Mouse (Mus musculus) regulatory T cell (primary cell): ENCODE measurements around the gene D930048N14Rik.
"Not testable (repeated sequence)": the region's sequence is repeated elsewhere in the genome, so short reads cannot be mapped to it uniquely, and the experiment has no call there.

Source experiments
- in situ Hi-C: fragments of 300-600 bp; cut with MboI, MseI; formaldehyde crosslinking; loops from one replicate; pipeline ENCODE4 v1.15.1; 2025; ENCODE audit warnings: high pct_unique_total_duplicates

Gene D930048N14Rik

DNA sequence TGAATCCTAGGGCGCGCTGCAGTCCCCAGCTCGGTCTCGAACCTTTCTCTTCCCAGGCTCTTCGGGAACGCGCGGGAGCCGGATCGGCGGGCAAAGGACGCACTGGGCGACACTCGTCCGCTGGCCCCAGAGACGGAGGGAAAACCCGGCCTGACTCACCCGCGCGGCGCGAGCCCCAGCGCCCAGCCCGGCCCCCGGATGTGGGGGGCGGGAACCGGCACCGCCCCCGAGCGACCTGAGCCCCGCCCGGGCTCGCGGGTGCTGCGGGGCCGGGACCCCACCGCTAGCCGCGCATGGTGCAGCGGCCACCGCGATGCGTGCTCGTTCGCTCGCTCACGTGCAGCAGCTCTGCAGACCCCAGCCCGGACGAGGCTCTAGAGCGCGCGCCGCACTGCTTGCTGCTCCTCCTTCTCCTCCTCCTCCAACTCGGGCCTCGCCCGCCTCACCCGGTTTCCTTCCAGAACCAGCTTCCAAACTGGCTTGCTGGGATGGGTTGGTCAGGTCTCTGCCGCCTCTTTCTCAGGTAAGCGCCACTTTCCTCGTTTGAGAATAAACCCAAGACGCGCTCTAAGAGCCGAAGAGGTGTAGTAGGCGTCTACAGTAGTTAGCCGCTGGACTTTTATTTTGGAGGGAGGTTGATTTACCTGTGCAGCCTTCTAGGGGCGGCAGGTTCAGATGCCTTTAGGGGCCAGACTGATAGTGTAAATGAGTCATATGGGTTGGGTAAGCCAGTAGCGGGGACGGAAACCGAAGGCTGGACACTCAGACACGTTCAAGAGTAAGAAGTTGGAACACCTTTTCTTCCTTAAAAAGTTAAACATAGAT is at the start of gene D930048N14Rik, which contains the start of gene N4bp3:
Gene D930048N14Rik, plus strand, starts transcription at position 264 of the 825 bp plus-strand sequence.
Gene N4bp3, minus strand, starts transcription at position 152 of the 825 bp plus-strand sequence.
- in situ Hi-C loops, result no loop called here

DNA sequence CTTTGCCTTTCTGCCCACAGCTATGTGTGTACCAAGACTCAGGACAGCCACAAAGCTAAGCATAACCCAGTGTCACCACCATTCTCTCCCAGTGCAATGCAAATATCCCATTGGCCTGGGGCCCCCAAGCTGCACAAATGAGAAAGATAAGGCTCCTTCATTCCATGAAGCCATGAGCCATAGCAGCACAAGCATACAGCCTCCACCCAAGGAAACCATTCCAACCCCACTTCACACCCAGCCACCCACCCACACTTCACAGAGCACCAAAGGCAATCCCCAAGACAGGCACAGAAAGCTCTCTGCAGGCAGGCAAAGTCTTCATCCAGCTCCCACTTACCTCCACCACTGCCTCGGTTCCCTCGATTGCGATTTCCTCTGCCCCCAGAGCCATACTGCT is 48.5 kb upstream of the D930048N14Rik start:
- in situ Hi-C loops, result no loop called here

DNA sequence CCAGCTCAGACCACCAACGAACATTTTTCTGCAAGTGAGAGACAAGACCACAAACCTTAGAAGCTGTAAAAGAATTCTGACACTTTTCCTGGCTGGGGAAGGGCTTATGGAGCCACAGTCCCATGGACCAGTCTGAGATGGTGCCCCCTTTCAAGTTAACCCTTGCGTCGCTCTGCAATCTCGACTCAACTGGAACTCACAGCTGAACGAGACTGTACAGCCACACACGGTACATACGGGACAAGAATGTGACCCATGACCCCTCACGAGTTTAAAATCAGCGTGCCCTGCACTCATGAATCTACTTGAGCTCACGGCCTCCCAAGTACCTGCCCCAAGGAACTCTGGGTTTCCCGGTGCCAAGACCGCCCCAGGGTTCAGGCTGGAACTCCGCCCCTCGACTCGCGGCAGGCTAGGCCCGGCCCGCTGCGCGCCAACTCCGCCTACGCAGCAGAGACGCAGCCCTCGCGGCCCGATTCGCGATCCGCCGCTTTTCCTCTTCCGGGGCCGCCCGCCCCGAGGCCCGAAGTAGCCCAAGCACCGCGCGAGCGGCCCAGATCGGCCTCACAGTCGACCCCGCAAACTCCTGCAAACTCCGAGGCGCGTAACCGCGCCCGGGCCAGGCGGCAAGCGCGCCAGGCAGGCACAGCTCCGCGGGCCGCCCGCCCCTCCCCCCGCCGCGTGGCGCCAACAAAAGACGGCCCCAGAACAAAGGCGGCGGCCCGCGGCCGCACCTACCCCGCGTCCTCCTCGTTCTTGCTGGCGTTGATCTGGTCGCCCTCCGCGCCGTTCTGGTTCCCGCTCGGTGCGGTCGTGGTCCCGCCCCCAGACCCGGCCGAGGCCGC is 44.9 kb upstream of the D930048N14Rik start:
- in situ Hi-C loops, result no loop called here

DNA sequence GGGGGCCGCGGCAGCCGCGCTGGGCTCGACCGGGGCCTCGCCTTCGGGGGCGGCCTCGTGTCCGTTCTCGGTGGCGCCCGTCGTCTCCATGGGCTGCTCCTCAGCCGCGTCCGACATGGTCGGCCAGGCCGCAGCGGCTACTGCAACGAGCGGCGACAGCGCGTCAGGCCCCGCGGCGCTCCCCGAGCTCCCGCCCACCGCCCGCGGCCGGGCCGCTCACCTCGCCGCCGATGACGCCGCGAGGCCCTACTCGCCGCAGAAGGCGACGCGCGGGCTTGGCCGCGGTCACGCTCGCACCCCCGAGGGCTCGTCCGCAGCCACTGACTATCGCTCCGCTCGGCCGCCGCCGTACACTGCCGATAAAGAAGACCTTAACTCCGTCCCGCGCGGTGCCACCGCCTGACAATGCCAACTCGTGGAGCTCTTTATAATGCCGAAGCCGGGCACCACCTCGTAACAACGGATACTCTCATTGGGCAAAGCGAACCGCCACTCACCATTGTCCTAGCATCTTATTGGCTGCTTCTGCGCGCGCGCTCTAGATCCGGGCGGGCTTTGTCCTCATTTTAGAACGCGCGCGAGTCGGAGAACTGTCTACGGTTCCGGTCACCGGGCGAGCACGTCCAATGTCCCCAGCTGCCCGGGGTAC is 44.2 kb upstream of the D930048N14Rik start, which contains the start of gene Hnrnpab:
Gene Hnrnpab, minus strand, starts transcription at position 401 of the 649 bp plus-strand sequence.
- in situ Hi-C loops, result no loop called here

DNA sequence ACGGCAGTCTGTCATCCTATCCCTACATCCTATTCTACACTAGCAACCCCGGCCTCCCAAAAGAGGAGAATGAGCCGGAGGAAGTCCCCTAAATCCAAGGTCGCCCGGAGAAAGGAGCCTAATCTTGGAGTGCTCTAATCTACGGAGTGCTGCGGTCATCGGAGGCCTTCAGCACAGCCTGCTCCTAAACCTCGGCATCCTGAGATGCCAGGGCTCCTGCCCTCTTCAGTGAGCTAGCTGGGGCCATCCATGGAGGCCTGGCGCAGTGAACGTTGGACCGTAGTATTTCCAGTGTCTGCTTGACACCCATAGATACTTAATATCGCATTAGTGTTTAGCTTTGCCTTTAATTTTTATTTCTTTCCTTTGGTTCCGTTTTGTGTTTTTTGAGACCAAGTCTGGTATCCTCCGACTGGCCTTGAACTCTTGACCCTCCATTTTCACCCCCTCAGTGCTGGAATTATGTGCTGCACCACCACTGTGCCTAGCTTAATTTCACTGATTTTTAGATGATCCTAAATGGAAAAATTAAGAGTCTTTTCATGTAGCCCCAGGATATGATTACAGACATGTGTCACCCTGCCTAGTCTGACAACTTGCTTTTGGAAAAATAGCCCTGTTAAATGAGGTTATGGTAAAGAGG is 43.5 kb upstream of the D930048N14Rik start:
- in situ Hi-C loops, result no loop called here

DNA sequence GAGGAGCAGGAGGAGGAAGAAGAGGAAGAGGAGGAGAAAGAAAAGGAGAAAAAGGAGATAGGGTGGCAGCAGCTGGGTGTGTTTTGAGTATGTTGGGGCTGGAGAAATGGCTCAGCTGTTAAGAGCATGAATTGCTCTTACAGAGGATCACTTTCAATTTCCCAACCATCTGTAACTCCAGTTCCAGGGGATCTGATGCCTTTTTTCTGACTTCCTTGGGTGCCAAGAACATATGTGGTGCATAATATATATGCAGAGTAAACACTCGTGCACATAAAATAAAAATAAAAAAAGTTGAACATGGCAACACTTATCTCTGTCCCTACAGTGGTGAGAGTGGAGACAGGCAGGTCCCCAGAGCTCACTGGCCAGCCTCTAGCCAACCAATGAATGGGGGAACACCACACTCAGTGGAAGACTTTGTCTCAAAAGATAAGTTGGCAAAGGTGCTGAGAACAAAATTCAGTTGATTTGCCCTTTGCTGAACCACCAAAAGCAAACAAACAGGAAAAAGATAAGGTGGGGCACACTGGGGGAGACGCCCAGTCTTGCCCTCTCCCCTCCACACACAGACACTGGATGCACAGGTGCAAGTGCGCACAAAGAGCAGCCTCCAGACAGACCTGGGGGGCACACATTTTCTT is 41.4 kb upstream of the D930048N14Rik start:
- in situ Hi-C loops, result no loop called here

DNA sequence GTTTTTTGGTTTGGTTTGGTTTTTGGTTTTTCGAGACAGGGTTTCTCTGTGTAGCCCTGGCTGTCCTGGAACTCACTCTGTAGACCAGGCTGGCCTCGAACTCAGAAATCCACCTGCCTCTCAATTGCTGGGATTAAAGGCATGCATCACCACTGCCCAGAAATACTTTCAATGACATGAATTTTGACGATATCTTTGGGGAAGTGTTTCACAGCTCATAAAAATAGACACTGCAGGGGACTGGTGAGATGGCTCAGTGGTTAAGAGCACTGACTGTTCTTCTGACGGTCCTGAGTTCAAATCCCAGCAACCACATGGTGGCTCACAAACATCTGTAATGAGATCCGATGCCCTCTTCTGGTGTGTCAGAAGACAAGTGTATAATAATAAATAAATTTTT is 40.8 kb upstream of the D930048N14Rik start:
- in situ Hi-C loops, result not testable (repeated sequence)

DNA sequence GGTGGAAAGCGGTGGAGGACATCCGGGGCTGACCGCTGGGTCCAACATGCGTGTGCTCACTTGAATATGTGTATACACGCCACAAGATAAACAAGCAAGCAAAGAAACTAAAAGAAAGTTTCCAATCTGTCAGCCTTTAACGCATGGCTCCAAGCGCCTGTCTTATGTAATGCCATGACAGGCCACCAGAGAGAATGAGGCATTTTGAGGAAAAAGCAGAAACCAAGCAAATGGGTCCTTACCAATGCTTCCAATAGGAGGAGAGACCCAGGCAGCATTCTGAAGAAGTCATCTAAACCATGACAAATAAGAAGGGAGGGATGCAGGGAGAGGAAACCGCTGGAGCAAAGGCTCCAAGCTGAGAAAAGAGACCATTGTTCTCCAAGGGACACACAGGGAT is 36.5 kb upstream of the D930048N14Rik start:
- in situ Hi-C loops, result no loop called here

DNA sequence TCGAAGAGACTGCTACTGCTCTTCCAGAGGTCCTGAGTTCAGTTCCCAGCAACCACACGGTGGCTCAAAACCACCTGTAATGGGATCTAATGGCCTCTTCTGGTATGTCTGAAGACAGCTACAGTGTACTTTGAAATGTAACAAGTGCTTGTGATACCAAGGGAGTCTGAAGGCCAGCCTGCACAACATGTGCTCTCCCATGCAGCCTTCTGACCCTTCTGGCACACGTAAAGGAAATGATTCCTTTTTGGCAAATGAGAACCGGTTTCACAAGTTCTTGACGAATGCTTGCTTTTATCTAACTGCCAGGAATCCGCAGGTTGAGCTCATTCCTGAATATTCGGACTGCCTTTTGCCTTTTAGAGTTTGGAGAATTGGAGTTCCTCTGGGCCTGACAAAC is 35.6 kb upstream of the D930048N14Rik start:
- in situ Hi-C loops, result loop anchor here (5.0 kb wide), 1 partner anchor 67 kb away; no protein-coding TSS in a partner anchor

DNA sequence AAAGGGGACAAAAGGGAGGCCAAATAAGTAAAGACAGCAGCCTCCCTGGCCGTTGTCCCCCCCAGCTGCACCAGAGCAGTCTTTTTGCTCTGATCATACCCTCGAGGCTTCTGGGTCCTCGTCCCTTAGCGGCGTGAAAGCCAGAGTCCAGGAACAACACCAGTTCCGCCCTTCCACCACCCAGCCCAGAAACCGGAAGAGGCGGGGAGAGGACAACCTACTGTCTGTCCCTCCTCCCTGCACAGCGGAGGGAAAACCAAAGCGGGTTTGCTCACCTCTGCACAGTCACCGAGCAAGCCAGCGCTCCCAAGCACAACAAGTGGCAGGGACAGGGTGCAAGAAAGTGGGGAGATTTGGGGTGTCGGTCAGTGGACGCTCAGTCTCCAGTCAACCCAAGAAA is 35.2 kb upstream of the D930048N14Rik start:
- in situ Hi-C loops, result loop anchor here (5.0 kb wide), 1 partner anchor 67 kb away; no protein-coding TSS in a partner anchor

DNA sequence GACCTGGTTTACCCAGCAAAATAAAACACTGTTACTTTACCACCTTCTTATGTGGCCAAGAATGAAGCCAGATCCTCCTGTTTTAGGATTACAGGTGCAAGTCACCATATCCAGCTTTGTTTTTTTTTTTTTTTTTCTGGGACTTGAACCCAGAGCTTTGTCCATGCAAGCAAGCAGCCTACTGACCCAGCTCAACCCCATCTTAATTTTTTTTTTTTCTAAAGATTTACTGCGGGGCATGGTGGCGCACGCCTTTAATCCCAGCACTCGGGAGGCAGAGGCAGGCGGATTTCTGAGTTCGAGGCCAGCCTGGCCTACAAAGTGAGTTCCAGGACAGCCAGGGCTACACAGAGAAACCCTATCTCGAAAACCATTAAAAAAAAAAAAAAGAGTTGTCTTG is 34.6 kb upstream of the D930048N14Rik start:
- in situ Hi-C loops, result loop anchor here (5.0 kb wide), 1 partner anchor 66 kb away; no protein-coding TSS in a partner anchor

DNA sequence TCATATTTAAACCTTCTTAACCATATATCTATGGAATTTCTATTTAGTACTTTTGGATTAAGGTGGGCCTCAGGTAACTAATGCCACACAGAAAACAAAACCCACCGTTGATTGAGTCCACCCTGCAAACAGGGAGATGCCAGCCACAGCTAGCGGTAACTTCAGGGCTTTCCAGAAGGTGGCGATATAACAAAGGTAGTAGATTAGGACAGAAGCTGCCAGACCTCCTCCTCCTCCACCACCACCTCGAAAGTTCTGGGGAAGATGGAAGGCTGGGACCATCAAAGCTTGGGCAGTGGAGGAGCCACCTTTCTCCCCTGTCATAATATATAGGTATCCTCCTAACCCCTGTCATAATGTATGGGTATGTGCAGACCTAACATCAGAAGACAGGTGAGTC is 33.1 kb upstream of the D930048N14Rik start:
- in situ Hi-C loops, result loop anchor here (5.0 kb wide), 1 partner anchor 65 kb away; no protein-coding TSS in a partner anchor

DNA sequence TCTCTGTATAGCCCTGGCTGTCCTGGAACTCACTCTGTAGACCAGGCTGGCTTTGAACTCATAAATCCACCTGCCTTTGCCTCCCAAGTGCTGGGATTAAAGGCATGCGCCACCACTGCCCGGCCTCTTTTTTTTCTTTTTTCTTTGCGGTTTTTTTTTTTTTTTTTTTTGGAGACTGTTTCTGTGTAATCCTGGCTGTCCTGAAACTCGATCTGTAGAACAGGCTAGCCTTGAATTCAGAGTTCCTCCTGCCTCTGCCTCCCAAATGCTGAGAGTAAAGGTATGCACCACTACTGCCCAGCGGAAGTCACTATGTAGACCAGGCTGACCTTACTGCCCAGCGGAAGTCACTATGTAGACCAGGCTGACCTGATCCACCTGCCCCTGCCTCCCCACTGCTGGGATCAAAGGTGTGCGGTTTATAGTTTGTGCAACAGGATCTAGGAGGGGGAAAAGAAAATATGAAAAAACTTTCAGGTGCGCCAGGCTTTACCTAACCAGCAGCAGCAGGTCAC is 31.8 kb upstream of the D930048N14Rik start:
- in situ Hi-C loops, result loop anchor here (5.0 kb wide), 1 partner anchor 63 kb away; no protein-coding TSS in a partner anchor

DNA sequence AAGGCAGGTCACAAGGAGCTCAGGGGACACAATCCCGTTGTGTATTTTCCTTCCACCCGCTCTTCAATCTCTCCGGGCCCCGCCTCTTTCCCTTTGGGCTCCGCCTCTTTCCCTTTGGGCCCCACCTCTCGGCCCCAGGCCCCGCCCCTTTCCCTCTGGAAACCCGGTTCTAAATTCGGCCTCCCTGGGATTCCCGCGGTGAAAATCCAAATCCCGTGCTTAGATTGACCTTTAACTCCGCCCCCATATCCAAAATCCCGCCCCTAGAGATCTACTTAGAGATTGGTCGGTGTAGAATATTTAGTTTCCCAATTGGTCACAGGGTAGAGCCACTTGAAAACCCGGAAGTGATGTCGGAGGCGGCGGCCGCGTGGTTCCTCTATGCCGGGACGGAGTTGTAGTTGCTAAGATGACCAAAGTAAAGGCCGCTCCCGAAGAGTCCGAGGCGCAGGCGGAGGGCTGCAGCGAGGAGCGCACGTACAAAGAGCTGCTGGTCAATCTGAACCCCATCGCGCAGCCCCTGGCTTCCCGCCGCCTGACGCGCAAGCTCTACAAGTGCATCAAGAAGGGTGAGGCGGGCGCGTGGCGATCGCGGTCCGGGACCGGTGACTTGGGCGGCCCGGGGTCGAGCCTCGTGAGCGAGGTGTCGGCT is 31.2 kb upstream of the D930048N14Rik start, which contains the start of gene Nhp2:
Gene Nhp2, plus strand, starts transcription at position 327 of the 652 bp plus-strand sequence.
- in situ Hi-C loops, result loop anchor here (5.0 kb wide), 1 partner anchor 63 kb away; no protein-coding TSS in a partner anchor

DNA sequence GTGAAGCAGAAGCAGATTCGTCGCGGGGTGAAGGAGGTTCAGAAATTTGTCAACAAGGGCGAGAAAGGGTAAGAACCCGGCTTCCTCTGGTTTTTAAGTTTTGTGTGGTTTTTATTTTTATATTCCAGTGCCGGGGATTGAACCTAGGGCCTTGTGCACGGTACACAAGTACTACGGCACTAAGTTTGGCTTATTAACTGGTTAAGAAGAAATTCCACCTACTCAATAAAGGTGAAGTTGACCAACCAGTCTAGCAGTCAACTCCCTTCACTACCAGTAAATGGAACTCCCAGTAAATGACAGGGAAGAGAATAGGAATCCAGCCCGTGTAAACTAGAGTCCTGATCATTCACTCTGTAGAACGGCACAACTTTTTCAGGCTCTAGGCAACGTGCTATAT is 30.7 kb upstream of the D930048N14Rik start:
- in situ Hi-C loops, result no loop called here

DNA sequence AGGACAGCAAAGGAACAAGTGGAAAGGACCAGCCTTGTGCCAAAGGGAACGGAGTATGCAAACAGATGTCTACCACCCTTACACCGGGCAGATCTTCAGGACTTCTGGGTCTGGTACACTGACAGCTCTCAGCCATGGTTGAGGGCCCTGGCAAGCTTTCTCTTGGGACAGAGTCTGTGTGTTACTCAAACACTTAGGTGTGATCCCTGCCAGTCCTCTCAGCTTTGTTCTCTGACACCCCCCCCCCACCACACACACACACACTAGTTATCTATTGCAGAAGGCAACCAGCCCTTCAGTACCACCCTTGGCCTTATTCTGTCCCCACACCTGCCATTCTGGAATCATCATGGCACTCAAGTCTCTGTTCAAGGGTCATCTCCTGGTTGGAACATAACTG is 29.0 kb upstream of the D930048N14Rik start:
- in situ Hi-C loops, result no loop called here

DNA sequence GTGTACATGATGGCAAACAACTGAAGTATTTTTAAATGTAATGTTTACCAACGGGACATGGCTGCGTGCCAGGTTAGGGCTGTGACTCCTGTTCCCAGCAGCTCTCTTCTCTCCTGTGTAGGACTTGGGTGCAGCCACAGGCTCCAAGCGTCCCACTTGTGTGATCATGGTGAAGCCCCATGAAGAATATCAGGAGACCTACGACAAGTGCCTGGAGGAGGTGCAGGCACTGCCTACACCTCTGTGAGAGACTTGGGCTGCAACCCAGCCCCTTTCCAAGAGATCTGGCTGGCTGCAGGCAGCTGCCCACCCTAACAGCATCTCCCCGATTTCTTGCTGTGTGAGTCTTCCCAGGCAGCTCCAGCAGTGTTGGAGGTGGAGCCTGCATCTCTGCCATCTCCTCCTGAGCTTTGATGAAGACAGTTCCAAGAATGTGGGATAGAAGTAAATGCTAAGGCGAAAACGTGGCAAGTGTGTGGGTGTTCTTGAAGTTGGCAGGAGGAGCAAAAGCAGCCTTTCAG is 27.7 kb upstream of the D930048N14Rik start:
- in situ Hi-C loops, result no loop called here

DNA sequence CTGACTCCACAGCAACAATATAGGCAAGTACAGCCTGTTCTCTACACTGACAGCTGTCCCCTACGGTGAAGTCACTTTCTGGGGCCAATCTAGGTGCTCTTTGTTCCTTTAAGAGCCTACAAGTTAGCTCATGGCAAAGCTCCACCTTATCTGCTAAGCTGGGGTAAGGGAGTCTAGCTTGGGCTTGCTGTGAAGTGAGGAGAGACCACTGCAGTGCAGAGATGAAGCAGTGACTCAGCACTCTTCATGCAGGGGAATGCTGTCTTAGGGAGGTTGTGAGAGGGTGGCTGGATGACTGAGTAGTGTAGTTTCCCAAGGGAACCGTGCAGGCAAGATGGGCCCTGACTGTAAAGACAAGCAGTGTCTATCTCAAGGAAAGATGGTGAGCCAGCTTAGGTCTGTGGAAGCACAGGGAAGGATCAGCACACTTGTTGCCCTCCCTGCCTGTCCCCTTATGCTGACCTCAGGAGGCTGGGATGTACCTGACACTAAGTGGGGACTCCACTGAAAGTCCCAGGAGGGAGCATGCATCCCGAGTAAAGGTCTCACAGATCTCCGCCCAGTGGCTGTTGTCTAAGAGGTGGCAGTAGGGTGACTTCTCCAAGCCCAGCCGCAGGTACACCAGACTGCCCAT is 25.4 kb upstream of the D930048N14Rik start:
- in situ Hi-C loops, result no loop called here

DNA sequence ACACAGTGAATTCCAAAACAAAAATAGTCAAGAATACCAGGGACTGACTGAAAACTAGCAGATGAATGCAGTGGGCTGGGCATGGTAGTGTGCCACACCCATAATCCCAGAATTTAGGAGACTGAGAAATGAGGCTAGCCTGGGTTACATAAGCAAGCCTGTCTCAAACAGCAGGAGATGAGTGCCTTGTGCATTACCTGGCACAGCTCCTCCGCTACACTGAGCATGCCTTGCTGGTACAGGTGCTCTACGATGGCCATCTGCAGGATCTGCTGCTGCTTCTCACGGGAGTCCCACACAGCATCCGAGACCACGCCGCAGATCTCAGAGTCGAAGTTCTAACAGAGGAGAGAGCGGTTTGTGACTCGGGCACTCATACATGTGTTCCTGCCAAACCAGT is 23.3 kb upstream of the D930048N14Rik start:
- in situ Hi-C loops, result no loop called here
